Mouse (Mus musculus) hindbrain, embryonic 15.5 days (tissue): ENCODE data around the gene Mvd. TPM values are rescaled to one million over a fixed set of nuclear protein-coding genes. Genes with fewer than 3 reads are reported as not detected.

Experiments used
- ATAC-seq: fragments of 200-750 bp; cut with Nextera tagmentation; 2 replicates; pipeline ENCODE4 v1.8.0; 2017; ENCODE audit warnings: low read depth, moderate number of reproducible peaks, moderate TSS enrichment; ENCODE audit not compliant: low FRiP score
- H3K27ac ChIP-seq: fragments of 300-500 bp; sonication (generic); replicated peaks from 2 replicates; pipeline ENCODE4 v1.5.1; 2015; ENCODE audit warnings: mild to moderate bottlenecking, inconsistent platforms
- H3K27me3 ChIP-seq: fragments of 300-500 bp; sonication (generic); 2 replicates; pipeline ENCODE4 v1.6.1; 2015; ENCODE audit warnings: control low read depth, inconsistent platforms
- H3K36me3 ChIP-seq: fragments of 300-500 bp; sonication (generic); 2 replicates; pipeline ENCODE4 v1.6.1; 2015; ENCODE audit warnings: control low read depth, inconsistent platforms
- H3K4me1 ChIP-seq: fragments of 300-500 bp; sonication (generic); replicated peaks from 2 replicates; pipeline ENCODE4 v1.6.1; 2015; ENCODE audit warnings: control low read depth, inconsistent platforms
- H3K4me2 ChIP-seq: fragments of 300-500 bp; sonication (generic); 2 replicates; pipeline ENCODE4 v1.6.1; 2015; ENCODE audit warnings: moderate library complexity, mild to moderate bottlenecking, inconsistent platforms
- H3K4me3 ChIP-seq: fragments of 300-500 bp; sonication (generic); 2 replicates; pipeline ENCODE4 v1.5.1; 2015; ENCODE audit warnings: mild to moderate bottlenecking, inconsistent platforms
- H3K9ac ChIP-seq: fragments of 300-500 bp; sonication (generic); 2 replicates; pipeline ENCODE4 v1.6.1; 2015; ENCODE audit warnings: inconsistent platforms
- H3K9me3 ChIP-seq: fragments of 300-500 bp; sonication (generic); 2 replicates; pipeline ENCODE4 v1.6.1; 2016; ENCODE audit warnings: control low read depth, inconsistent platforms
- WGBS: fragments of 180-500 bp; shearing (Covaris S2); methylation state at CpG from one replicate; pipeline ENCODE4 v1.1.7; 2015; 5-methylcytosine and 5-hydroxymethylcytosine counted together
- polyA plus RNA-seq: library from polyadenylated mRNA; unstranded; fragments of >200 nt; fragmentation: Nextera tagmentation; extraction: Ambion mirVana; gene quantifications from 2 replicates; pipeline ENCODE4 v1.2.1, GENCODE M21; 2015

Gene Mvd
- polyA plus RNA-seq, 1 experiment from 2014 or later, result 70.1 TPM

DNA sequence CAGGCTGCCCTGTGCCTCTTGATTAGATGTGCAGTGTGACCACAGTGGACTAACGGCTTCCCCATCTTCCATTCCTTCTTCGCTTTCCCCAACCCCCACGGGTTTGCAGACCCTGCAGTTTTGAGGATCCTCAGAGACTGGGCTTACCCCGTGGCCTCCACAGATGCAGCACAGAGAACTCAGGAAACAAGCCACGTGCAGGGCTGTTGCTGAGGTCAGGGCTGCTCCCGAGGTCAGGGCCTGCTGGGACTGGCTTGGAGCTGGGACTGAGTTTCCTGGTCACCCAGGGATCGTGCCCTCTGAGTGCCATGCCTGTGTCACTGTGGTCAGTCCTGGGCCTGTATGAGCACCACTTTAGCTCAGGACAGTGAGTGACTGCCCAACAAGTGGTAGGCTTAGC is 21.8 kb upstream of the Mvd start:
- H3K4me1 ChIP-seq, result peaks cover 11% of the 10 kb centered on the region
- WGBS, result 73% methylated on average over 7 of the region's 7 CpGs
- no peak for ATAC-seq

DNA sequence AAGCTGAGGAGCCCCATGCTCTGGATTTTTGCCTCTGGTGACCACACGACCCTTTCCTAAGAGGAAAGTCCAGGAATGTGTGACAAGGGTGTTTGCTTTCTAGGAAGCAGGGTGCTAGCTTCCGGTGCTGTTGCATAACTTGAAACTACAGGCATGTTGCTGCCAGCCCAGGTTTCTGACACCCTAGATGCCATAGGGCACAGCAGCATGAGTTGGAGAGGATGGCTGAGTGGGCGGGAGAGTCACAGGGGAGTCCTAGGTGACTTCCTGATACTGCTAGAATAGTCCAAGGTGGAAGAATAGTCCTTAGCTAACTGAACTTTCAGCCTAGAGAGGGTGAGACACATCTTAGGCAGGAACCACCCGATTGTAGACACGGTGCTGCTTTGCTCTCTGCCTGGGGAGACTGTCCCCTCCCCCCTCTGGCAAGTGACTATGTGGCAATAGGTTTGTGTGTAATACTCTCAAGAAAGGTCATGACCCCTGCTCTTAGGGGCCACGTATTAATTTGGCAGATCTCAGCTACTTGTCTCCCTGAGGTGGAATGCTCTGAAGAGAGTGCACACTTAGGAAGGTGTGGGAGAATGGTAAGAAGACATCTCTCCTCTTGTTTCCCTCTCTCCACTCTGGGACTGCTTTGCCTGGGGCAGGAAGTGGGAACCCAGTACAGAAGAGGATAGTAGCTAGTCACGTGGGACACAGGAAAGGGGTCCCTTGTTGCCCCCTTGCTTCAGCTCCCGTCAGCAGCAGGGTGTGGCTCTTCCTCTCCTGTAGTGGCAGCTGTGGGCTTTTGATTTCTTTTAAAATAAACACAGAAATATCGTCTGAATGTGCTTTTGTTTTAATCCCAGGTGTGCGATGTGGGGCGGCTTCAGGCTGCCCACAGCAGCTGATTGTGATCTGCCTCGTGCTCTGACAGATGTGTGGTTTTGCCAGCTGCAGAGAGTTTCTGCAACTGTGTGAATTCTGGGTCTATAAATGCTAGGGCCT is 20.7 kb upstream of the Mvd start:
- no peak for ATAC-seq
- Histone ChIP-seq H3K27ac (no peak overlapping the region), H3K4me2 (no peak overlapping the region), H3K9ac (no peak overlapping the region), H3K4me3 (no peak overlapping the region), H3K36me3 (peaks cover 23% of the 10 kb centered on the region), H3K27me3 (peaks cover 37% of the 10 kb centered on the region), H3K4me1 (peaks cover 12% of the 10 kb centered on the region), H3K9me3 (no peaks in the 10 kb centered on the region)
- WGBS, result 69% methylated on average over 12 of the region's 12 CpGs

More for the DNA sequence above, 21.8 kb upstream of the Mvd start:
- no peak overlapping the region for H3K9ac ChIP-seq
- no peak overlapping the region for H3K27ac ChIP-seq
- no peaks in the 10 kb centered on the region for H3K9me3 ChIP-seq
- no peak overlapping the region for H3K4me2 ChIP-seq
- H3K4me3 ChIP-seq, result no peak overlapping the region
- peaks cover 23% of the 10 kb centered on the region for H3K36me3 ChIP-seq
- peaks cover 28% of the 10 kb centered on the region for H3K27me3 ChIP-seq

DNA sequence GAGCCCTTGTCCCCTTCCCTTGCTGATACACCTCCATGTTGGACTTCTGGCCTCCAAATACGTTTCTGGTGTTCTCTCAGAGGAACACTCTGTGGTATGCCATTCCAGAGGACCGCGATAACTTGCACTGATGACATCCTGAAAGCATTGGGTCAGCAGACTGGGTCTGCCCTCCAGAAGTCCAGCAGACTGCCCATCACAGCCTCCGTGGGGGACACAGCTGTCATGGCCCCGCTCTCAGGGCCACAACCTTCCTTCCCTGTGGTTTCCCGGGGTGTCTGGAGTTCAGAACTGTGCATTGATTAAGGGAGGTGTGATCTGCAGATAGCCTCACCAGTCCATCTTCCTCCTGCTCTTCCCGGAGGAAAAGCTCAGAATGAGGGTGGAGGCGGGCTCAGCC is 19.3 kb upstream of the Mvd start:
- H3K9ac ChIP-seq, result no peak overlapping the region
- H3K4me3 ChIP-seq, result no peak overlapping the region
- WGBS, result 67% methylated on average over 8 of the region's 8 CpGs
- H3K4me2 ChIP-seq, result no peak overlapping the region
- H3K27me3 ChIP-seq, result peaks cover 44% of the 10 kb centered on the region
- H3K4me1 ChIP-seq, result peaks cover 12% of the 10 kb centered on the region
- ATAC-seq, result no peak
- no peak overlapping the region for H3K27ac ChIP-seq
- no peaks in the 10 kb centered on the region for H3K9me3 ChIP-seq
- H3K36me3 ChIP-seq, result peaks cover 17% of the 10 kb centered on the region

DNA sequence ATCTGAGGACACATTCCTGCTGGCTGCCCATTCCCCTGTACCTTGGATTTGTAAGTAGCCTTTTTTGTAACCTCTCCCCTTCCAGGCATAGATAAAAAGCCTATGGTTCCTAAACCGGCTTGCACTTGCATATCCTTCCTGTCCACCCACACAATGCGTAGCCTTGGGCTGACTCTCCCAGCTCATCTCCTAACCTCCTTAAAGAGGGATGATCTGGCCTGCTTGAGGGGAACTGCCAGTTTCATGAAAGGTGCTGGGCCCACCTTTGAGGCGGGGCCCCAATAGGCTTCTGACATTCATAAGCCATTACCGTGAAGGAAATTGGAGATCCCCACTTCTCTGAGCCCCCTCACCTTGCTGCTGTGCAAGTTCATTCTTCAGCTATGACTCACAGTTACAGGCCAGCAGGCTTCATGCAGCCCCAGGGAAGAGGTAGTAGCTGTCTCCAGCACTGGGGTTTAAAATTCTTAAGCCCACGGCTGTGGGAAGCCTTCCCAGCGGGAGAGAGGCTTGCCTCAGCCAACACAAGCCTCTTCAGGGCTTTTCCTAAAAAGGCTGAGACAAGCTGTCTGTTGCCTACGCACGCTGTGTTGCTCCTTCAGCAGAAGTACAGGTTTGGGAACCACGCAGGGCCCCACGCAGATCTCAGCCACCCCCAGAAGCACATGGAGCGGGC is 18.4 kb upstream of the Mvd start:
- H3K36me3 ChIP-seq, result peaks cover 8% of the 10 kb centered on the region
- no peak overlapping the region for H3K4me2 ChIP-seq
- 62% methylated on average over 11 of the region's 11 CpGs for WGBS
- ATAC-seq, result no peak
- H3K4me1 ChIP-seq, result peaks cover 12% of the 10 kb centered on the region
- H3K27ac ChIP-seq, result no peak overlapping the region
- H3K27me3 ChIP-seq, result peaks cover 44% of the 10 kb centered on the region
- H3K9ac ChIP-seq, result no peak overlapping the region
- H3K4me3 ChIP-seq, result no peak overlapping the region
- H3K9me3 ChIP-seq, result no peaks in the 10 kb centered on the region

DNA sequence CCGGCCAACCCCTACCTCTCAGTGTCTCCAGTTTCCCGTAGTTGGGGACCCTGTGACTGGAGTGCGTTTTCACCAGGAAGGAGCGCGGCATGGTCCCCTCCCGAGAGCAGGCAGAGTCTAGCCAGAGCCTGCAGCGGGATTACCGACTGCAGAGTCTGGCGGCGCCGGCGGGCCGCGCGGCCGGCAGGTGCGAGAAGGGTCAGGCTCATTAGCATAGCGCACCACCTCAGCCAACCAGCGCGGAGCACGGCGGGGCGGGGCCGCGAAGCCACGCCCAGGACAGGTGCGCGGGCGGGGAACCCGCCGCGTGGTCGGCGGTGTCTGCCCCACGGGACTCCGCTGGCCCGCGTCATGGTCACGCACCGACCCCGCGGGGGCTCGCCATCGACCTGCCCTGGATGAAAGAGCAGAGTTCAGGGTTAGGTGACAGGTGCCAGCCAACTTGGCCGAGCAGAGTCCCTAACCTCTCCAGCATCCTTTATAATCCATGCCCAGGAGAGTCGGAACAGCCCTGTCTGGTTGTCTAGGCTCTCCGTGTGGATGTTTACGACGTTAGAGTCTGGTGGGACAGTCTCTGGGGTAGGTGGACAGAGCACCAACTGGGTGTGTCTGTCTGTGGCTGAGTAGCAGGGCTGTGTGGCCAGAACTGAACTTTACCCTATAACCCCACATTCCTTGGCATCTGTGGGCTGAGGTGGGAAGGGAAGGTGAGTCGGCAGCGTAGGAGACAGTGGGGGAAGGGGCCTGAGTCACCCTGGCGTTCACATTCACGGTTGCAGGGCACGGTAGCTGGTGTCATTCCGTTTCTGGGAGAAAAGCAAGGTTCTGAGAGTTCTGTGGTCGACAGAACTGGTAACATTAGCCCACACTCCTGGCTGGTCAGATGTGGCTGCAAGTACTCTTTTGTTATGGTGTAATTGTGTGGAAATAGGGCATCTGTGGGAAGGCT is 17.6 kb upstream of the Mvd start, which contains the start of gene Snai3:
Snai3 (minus strand) TSS at position 210 of the 949 bp plus-strand sequence.
- H3K27me3 ChIP-seq, result peaks cover 46% of the 10 kb centered on the region
- H3K4me2 ChIP-seq, result peak within 1 kb of the TSS; percentile 73
- H3K4me3 ChIP-seq, result peak within 1 kb of the TSS; percentile 39
- H3K36me3 ChIP-seq, result peaks cover 1% of the 10 kb centered on the region; the same call in 1 of the 2 replicates
- H3K9ac ChIP-seq, result peak within 1 kb of the TSS; percentile 37
- no peak within 1 kb of the TSS for H3K27ac ChIP-seq
- no peaks in the 10 kb centered on the region for H3K9me3 ChIP-seq
- 2% methylated on average over 56 of the region's 56 CpGs for WGBS
- ATAC-seq, result peak; percentile 75
- peaks cover 12% of the 10 kb centered on the region for H3K4me1 ChIP-seq

DNA sequence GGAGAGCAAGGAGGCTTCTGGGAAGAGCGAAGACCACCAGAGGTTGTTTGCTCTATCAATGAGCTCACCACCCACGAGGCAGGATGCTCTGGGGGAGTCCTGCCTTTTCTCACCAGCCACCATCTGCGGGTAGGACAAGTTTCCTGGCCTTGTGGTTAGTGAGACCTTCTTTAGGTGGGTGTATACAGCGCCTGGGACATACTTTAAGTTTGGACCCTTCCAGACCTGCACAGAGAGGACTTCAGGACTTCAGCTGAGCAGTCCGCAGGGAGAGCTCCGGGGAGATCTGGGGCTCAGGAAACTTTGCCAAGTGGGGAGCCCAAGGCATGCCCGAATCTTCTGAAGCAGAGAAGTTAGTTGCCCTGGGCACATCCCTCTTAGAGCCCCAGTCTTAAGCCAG is 16.8 kb upstream of the Mvd start:
- peak overlapping the region; percentile 73 for H3K4me2 ChIP-seq
- H3K4me3 ChIP-seq, result peak overlapping the region; percentile 39
- H3K27ac ChIP-seq, result no peak overlapping the region
- H3K9ac ChIP-seq, result peak overlapping the region; percentile 37
- H3K4me1 ChIP-seq, result peaks cover 12% of the 10 kb centered on the region
- H3K36me3 ChIP-seq, result no peaks in the 10 kb centered on the region
- H3K9me3 ChIP-seq, result no peaks in the 10 kb centered on the region
- 25% methylated on average over 7 of the region's 7 CpGs for WGBS
- no peak for ATAC-seq
- peaks cover 46% of the 10 kb centered on the region for H3K27me3 ChIP-seq

DNA sequence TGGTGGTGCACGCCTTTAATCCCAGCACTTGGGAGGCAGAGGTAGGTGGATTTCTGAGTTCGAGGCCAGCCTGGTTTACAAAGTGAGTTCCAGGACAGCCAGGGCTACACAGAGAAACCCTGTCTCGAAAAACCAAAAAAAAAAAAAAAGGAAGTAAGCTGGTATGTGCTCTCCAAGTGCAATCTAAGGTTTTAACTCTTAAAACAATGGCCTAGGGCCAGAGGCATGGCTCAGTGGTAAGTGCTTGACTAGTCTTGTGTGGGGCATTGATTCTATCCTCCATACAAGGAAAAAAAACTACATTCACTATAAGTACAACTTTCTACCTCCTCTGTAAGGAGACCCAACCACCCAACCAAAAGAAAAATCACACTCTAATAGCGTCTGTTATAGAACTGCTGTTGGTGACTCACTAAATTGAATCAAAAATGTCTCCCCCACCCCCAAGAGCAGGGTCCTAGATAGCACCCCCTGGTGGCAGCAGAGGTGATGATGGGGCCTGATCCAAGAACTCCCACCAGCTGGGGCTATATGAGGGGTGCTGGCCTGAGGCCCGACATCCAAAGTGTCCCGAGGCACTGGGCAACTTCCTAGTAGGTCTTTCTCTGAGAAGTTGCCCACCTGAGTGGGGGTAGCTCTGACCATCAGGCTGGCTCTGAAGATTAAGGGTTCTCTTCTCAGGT is 16.1 kb upstream of the Mvd start:
- peaks cover 12% of the 10 kb centered on the region for H3K4me1 ChIP-seq
- no peak overlapping the region for H3K4me2 ChIP-seq
- 58% methylated on average over 6 of the region's 6 CpGs for WGBS
- ATAC-seq, result no peak
- H3K9me3 ChIP-seq, result no peaks in the 10 kb centered on the region
- H3K4me3 ChIP-seq, result no peak overlapping the region
- H3K27ac ChIP-seq, result no peak overlapping the region
- H3K27me3 ChIP-seq, result peaks cover 46% of the 10 kb centered on the region
- no peak overlapping the region for H3K9ac ChIP-seq
- H3K36me3 ChIP-seq, result no peaks in the 10 kb centered on the region

DNA sequence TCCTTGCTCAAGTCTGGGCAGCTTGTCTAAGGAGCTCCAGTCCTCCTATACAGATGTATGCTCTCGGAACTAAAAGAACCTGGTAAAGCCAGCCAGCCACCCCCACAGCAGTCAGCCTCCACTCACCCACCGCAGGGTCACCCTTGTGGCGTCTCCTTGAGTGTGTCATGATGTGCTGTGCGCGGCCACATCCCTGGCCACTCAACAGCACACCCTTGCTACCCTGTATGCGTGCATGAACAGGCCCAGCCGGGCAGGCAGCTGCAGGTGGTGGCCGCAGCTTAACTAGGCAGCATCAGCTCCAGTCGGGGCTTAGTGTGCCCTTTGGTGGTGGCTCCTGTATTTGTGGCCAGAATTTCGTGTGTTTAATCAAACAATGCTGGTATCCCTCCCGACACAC is 13.9 kb upstream of the Mvd start:
- Histone ChIP-seq H3K9ac (no peak overlapping the region), H3K36me3 (no peaks in the 10 kb centered on the region), H3K4me3 (no peak overlapping the region), H3K27me3 (peaks cover 38% of the 10 kb centered on the region), H3K9me3 (no peaks in the 10 kb centered on the region), H3K27ac (no peak overlapping the region), H3K4me1 (peaks cover 12% of the 10 kb centered on the region), H3K4me2 (no peak overlapping the region)
- 79% methylated on average over 11 of the region's 11 CpGs for WGBS
- ATAC-seq, result no peak

DNA sequence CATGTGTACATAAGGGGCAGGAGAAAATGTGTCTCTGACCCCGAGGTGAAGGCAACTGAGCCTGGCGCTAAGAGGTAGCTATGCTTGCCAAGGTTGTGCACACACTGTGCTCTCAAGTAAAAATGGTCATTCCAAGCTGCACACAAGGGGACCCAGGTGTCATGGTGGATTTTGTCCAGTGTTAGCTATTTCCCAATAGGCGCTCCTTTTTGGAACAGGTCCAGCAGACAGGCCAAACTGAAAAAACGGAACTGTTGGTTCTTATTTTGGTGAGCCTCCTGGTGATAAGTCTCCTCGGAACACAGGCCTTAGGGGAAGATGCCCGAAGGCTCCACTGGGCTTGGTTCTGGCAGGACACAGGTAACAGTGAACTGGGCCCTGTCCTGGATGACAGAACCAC is 11.2 kb upstream of the Mvd start:
- Histone ChIP-seq H3K9ac (no peak overlapping the region), H3K4me3 (no peak overlapping the region), H3K4me1 (no peaks in the 10 kb centered on the region), H3K27me3 (peaks cover 12% of the 10 kb centered on the region), H3K9me3 (no peaks in the 10 kb centered on the region), H3K27ac (no peak overlapping the region), H3K4me2 (no peak overlapping the region), H3K36me3 (no peaks in the 10 kb centered on the region)
- WGBS, result 86% methylated on average over 6 of the region's 6 CpGs
- ATAC-seq, result no peak

DNA sequence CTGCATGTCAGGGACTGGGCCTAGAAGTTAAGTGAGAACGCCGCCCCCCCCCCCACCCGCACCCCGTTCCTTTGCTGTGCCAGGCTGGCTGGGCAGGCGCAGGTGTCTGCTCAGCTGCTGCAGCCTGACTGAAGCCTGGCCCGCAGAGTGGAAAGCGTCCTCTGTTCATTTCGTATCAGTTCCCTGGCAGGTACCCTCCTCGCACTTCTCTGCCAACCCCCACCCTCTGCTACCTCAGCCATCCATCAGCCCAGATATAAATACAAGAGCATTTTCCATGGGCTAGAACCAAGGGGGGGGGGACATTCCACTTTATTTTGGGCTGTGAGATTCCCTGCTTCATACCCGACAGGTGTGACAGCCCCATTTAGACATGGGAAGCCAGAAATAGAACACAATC is 8.9 kb upstream of the Mvd start:
- 88% methylated on average over 10 of the region's 10 CpGs for WGBS
- no peak overlapping the region for H3K4me3 ChIP-seq

DNA sequence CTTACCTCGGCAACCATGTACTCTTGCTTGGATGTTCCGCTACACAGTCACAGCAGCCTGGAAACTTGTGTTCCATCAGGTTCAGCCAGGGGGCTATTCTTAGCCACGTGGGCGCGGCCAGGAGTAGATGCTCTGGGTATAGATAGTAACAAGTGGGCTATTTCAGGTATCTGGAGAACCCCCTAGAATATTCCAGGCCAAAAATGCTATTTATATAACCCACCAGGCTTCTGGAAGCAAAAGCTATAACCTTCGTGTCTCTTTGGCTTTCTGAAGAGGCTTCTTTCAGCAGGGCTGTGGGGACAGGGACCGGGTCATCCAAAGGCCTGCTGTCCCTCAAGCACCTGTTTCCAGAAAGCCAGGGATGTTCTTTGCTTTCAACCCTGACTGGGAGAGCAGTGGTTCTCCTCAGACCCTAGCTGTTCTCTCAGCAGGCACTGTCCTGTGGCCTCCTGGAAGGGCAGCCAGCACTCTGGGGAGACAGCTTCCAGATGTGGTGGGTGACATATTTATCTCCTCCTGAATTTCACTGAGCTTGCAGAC is 8.0 kb upstream of the Mvd start:
- H3K36me3 ChIP-seq, result no peaks in the 10 kb centered on the region
- no peak overlapping the region for H3K4me3 ChIP-seq
- 0 out of 2 replicates have a peak, but pooled peaks cover 2% of the 10 kb centered on the region for H3K27me3 ChIP-seq
- ATAC-seq, result no peak
- no peak overlapping the region for H3K9ac ChIP-seq
- WGBS, result 89% methylated on average over 7 of the region's 7 CpGs
- H3K9me3 ChIP-seq, result no peaks in the 10 kb centered on the region
- H3K4me1 ChIP-seq, result no peaks in the 10 kb centered on the region
- no peak overlapping the region for H3K4me2 ChIP-seq
- H3K27ac ChIP-seq, result no peak overlapping the region

More for the DNA sequence above, 8.9 kb upstream of the Mvd start:
- no peaks in the 10 kb centered on the region for H3K36me3 ChIP-seq
- no peak overlapping the region for H3K9ac ChIP-seq
- H3K27me3 ChIP-seq, result peaks cover 2% of the 10 kb centered on the region; the same call in 1 of the 2 replicates
- no peaks in the 10 kb centered on the region for H3K9me3 ChIP-seq
- H3K4me2 ChIP-seq, result no peak overlapping the region
- ATAC-seq, result no peak
- no peaks in the 10 kb centered on the region for H3K4me1 ChIP-seq
- no peak overlapping the region for H3K27ac ChIP-seq
